Mouse (Mus musculus): Measurements from ENCODE around the gene Etfbkmt.
"Not testable (repeated sequence)": the region's sequence is repeated elsewhere in the genome, so short reads cannot be mapped to it uniquely, and the experiment has no call there.

Etfbkmt gene

DNA sequence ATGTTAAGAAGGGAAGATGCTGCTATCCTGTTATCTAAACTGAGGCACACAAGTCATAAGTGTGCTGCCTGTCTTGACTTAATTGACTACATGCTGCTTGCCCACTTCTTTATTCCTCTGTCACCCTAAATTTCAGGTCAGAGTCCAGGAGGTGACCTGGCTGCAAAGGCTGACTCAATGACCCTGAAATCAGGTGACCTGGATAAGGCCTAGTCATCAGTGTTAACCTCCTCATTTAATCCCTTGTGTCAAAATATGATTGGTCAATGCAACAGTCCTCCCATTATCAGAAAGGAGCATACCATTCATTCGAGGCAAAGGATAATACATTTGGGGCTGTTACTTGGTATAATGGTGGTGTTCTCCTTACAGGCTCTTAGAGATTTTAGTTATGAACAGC, at the start of gene Etfbkmt:
Gene Etfbkmt, plus strand, starts transcription at position 379 of the 400 bp plus-strand sequence.
- DNase-seq (ENCODE audit: low read depth, low spot score), result no peak

DNA sequence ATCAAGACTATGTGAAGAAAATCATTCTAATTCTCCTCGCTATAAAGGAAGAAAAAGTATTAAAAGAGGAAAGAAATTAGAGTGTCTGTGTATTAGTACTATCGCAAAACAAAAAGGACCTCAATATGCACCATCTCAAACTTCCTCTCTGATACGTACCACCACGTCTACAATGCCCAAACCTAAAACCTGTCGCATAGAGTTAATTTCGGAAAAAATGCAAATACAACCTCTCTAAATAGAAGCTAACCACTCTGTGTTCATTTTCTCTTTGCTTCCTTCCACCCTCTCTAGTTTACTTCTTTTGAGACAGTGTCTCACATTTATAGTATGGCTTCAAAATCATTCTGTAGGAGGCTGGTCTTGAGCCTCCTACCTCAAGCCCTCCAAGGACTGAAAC, 47.2 kb upstream of the Etfbkmt start:
- DNase-seq (ENCODE audit: low read depth, low spot score), result no peak

DNA sequence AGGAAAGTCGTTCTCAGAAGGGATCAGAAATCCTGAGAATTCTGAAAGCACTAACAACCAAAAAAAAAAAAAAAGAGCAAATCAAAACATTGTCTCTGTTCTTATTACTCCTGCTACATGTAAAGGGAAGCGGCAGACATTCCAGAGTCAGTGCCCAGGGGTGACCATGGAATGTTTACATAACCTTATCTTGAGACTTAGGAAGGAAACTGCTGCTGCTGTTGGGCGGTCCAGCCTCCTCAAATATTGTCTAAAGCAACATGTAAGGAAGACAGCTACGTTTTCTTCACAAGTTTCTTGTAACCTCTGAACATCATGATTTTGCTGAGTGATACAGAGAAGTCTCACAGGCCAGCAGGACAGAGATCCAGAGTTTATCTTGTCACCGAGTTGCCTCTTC, 46.2 kb upstream of the Etfbkmt start:
- no peak for DNase-seq (ENCODE audit: low read depth, low spot score)

DNA sequence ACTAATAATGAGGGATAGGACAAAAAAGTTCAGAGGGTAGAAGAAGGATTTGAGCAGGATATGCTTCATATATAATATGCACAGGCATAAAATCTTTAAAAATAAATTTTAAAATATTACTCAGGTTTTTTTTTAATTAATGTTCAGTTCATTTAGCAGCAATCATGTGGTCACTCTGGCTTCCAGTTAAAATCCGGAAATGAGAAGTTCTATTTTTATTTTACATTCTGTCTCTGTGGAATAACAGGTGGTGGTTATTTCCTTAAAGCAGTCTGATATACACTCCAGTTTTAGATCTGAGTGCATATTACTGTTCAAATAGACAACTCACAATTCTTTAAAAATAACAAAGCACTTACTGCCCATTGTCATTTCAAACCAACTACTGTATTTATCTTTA, 45.1 kb upstream of the Etfbkmt start:
- DNase-seq (ENCODE audit: low read depth, low spot score), result no peak

DNA sequence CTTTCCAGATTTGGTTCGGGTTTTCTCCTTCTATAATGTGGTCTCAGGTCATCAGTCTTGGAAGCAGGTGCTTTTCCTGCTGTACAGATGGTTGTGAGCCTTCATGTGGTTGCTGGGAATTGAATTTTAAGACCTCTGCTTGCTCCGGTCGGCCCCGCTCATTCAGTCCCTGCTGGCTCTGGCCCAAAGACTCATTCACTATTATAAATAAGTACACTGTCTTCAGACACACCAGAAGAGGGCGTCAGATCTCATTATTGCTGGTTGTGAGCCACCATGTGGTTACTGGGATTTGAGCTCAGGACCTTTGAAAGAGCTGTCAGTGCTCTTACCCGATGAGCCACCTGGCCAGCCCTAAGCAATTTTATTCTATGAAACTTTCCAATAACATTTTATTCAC, 44.3 kb upstream of the Etfbkmt start:
- DNase-seq (ENCODE audit: low read depth, low spot score), result no peak

DNA sequence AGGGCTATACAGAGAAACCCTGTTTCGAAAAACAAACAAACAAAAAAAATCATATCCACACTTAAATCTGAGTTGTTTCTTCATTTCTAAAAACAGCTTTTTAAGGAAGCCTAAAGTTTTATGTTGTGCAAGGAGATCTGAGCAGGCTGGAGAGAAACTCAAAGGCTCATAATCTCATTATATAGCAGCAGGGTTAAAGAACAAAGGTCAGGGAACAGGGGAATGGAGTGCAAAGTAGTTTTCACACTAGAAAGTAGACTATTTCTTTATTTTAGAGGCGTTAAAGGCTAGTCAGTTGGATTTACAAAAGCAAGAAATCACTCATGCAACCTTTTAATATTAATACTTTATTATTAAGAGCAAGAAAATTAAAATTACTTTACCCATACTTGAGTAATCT, 43.4 kb upstream of the Etfbkmt start:
- no peak for DNase-seq (ENCODE audit: low read depth, low spot score)

DNA sequence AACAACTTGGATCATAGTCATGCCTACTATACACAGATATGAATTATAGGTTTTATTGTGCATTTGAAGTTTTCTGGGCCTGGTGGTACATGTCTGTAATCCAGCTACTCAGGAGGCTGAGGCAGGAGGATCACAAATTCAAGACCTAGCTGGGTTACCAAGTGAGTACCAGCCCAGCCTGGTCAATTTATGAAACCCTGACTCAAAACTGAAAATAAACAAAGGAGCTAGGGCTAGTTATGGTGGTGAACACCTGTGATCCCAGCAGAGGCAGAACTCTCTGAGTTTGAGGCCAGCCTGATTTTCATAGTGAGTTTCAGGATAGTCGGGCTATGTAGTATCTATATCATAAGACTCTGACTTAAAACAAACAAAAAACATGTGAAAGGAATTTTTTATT, 42.4 kb upstream of the Etfbkmt start:
- no peak for DNase-seq (ENCODE audit: low read depth, low spot score)

DNA sequence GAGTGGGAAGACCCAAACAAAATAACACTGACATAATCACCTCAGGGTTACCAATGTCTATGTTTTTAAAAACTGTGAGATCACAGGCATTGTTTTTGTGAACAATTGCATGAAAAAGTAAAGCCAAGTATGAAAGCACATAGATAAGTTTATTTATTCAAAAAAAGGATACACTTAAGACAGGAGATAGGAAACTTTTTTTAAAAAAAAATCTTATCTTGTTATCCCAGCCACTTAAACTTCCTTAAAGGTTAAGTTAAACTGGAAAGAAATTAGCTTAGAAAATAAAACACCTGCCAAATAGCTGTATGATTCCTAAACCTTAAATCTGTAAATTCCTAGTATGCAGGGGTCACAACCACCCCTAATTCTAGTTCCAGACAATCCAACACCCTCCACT, 40.7 kb upstream of the Etfbkmt start:
- no peak for DNase-seq (ENCODE audit: low read depth, low spot score)

DNA sequence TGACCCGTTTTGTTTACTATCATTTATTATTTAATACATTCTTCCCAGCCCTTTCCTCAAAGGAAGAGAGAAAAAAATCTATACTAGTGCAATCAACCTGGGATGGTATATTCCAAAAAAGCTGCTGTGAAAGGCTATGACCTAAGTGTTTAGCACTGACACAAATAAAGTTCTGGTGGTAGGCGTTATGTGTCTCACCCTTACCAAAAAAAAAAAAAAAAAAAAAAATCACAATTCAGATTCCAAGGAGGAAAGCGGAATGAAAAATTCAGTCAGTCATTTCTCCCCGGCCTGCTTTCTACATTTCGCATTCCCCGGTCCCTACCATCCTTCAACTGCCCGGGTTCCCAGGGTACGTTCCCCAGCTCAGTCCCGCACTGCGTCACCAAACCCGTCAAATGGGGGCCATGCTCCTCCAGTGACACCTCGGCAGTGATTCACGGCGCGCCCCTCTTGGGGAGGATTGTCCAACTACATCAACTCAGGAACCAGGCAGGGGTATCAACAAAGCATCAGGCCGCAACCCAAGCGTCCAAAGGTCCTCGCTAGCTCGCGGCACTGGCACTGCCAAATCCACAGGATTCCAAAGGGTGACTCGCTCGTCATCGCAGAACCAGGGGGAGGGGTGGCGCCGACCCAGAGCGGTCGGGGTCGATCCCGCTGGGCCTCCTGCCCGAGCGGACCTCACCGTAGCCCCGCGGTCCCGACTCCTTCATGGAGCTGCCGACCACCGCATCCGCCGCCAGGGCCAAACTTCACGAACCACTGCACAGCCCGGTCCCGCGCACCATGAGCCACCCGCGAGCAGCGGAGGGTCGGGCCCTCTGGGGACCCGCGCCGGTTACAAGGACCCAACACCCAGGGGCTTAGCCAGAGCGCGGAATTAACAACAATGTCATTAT, 39.2 kb upstream of the Etfbkmt start:
- DNase-seq (ENCODE audit: low read depth, low spot score), result peak; percentile 5

DNA sequence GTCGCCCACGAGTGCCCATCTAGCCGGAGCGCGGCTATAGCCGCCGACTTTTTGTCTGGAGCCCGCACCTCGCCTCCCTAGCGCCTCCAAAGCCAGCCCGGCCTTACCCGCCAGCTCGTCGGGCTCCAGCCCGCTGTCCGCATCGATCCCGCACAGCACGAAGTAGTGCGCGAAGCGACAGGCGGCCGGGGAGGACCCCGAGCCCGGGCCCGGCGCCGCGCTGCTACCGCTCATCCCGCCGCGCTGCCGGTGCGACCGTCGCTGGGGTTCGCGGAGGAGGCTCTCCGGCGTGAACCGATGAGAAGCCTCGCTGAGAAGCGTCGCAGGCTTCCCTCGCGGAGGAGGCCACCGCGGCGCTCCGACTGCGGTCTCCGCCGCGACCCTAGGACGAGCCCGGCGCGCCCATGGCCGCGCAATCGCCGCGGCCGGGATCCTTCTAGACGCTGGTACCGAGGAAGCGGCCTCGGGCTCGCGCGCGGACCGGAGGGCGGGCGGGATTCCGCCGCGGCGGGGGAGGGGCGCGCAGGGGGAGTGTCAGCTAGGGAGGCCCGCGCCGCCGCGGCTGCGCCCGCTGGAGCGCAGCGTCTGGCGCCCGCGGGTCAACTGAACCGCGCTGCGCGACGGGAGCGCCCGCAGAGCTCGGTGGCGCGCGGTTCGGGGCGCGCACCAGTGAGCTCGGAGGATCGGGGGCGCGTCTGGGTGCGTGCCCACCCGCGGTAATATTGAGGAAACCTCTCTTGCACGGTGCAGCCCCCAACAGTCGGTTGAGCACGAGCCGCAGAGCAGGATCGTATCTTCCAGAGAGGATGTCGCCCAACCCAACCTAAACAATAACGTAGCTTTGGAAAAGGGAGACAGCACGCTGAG, 38.3 kb upstream of the Etfbkmt start, which contains the start of gene Dennd5b:
Gene Dennd5b, minus strand, starts transcription at position 605 of the 867 bp plus-strand sequence.
- DNase-seq (ENCODE audit: low read depth, low spot score), result peak; percentile 41

DNA sequence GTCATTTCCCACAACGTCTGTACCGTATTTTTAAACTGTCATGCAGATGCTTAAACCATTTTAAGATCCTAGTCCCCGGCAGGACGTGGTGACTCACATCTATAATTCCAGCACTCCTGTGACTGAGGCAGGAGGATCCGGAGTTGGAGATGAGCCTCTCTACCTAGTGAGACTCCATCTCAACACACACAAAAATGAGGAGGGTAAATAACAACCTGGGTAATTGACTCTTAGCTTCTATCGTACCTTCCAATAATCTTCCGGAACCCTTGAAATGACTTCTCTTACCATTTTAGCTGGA, 37.8 kb upstream of the Etfbkmt start:
- no peak for DNase-seq (ENCODE audit: low read depth, low spot score)

DNA sequence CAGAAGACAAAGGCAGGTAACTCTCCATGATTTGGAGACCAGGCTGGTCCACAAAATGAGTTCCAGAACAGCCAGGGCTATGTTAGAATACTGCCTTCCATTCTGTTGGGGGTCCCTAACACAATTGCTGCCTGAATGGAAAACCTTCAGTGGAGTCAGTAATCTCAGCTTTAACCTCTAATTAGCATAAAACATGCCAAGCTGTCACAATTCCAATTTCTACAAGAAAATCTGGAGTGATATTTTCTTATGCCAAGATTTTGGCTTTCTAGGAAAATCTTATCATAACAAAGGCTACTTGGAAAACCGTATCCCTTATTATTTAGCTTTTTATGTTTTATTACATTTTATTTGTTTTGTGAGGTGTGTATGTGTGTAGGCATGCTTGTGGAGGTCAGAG, 36.2 kb upstream of the Etfbkmt start:
- DNase-seq (ENCODE audit: low read depth, low spot score), result no peak

DNA sequence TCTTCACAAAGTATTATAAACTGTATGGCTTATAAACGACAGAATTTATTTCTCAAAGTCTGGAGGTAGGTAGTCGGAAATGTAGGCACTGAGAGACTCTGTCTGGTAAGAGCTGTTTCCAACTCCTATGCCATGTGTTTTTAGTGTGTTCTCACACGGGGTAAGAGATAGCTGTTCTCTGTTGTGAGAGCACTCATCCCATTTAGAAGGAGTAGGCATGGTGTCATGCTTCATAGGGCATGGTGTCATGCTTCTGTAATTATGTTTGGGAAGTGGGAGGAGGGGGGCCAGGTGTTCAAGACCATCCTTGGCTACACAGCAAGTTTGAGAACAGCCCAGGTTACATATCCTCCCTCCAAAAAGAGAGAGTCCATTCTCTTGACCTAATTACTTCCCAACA, 32.0 kb upstream of the Etfbkmt start:
- DNase-seq (ENCODE audit: low read depth, low spot score), result no peak

DNA sequence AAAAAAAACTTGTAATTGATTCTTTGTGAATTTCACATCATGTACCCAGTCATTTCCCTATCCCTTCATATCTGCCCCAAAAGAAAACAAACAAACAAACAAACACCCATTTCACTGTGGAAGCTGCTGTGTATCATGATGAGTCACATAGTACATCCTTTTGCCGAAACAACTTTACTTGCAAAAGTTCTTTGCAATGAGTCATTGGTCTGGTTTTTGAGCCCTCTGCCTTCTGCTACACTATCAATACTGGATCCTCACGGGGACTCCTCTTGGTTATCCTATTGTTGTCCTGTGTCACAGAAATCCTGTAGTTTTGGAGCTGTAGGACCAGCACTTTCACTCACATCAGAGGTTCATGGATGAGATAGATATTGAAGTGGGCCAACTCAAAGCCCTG, 30.7 kb upstream of the Etfbkmt start:
- no peak for DNase-seq (ENCODE audit: low read depth, low spot score)

DNA sequence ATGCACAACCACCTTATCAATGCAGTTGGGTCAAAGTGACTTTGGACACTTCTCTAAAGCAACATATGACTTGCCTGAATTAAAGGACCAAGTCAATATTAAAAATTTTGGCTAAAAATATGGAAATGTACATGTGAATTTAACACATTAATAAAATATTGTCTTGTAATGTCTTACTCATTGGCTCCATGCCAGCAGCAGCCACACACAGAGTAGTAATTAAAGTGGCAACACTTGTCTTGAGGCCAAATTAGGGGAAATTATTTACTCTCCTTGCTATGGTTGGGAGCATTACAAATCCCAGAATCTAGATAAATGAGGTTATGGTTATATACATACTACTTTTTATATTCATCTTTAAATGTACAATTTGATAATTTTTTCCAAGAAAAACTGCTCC, 22.7 kb upstream of the Etfbkmt start:
- DNase-seq (ENCODE audit: low read depth, low spot score), result no peak

DNA sequence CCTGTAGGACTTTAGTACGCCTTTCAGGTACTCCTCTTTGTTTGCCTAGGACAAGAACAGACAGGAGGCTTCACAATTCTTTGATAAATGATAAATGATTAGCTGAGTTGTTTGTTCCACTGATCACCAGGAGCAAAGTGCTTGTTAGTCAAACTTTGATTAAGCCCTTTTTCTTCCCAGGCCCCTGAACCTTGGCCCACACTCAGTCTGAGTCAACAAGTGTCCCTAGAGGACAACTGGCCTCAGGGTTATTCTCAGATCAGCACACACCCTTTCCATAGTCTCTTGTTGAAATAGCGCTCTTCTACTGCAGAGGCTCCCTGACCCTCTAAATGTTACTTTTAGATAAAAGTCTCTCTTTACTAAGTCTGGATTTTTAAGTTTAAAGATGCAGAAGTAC, 20.7 kb upstream of the Etfbkmt start:
- no peak for DNase-seq (ENCODE audit: low read depth, low spot score)

DNA sequence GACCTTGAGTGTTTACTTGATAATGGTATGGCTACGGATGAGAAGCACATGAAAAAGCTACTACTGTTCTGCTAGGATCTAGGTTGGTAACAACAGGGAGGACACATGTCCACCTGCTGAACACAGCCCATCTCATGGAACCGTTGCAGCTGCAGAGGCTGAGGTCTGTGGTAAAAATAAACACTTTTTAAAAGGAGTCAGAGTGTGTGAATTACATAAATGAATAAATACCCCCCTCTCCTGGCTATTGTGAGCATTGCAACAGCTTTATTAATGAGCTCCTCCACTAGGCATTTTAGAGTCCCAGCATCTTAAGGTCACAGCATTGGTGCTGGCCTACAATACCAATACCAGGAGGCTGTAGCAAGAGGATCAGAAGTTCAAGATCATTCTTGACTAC, 19.8 kb upstream of the Etfbkmt start:
- DNase-seq (ENCODE audit: low read depth, low spot score), result peak; percentile 74

DNA sequence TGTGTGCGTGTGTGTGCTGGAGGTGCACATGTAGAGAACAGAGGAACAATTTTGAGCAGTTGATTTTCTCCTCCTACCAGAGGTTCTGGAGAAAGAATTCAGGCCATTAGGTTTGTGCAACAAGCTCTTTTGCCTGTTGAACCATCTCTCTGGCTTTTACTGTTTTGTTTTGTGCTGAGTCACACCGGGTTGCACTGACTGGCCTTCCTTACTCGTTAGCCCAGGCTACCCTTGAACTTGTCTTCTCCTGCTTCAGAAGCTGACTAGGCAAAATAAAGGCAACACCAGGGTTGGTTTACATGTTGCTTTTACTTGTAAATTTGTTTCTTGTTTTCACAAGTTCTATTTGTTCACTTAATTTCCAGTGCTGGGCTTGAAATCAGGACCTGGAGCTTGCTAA, 16.6 kb upstream of the Etfbkmt start:
- no peak for DNase-seq (ENCODE audit: low read depth, low spot score)

DNA sequence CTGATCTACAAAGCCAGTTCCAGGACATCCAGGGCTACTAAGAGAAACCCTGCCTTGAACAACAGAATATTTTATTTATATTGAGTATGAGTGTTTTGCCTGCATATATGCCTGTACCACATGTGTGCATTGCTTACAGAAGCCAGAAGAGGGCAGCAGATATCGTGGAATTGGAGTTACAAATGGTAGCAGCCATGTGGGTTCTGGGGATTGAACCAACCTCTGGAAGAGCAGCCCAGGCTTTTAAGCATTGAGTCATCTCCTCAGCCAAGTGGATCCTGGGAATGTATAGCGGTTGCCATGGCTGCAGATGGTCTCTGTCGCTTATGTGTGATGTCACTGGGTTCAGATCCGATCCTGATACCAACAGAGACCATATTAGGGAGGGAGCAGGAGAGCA, 13.0 kb upstream of the Etfbkmt start:
- DNase-seq (ENCODE audit: low read depth, low spot score), result peak; percentile 79

DNA sequence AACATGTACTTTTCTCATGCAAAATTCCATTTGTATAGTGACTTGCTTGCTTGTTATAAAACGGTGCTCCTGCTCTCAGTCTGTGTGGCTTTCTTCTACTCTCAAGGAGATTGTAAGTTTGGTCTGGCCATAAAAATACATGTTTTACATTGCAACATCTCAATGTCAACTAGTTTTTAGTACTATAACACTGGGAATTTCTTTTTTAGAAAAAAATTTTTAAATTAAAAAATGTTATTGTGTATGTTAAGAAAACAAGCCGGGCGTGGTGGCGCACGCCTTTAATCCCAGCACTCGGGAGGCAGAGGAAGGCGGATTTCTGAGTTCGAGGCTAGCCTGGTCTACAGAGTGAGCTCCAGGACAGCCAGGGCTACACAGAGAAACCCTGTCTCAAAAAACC, 9.8 kb upstream of the Etfbkmt start, which contains the start of gene Gm10203:
Gene Gm10203, plus strand, starts transcription at position 301 of the 400 bp plus-strand sequence.
- not testable (repeated sequence) for DNase-seq (ENCODE audit: low read depth, low spot score)

DNA sequence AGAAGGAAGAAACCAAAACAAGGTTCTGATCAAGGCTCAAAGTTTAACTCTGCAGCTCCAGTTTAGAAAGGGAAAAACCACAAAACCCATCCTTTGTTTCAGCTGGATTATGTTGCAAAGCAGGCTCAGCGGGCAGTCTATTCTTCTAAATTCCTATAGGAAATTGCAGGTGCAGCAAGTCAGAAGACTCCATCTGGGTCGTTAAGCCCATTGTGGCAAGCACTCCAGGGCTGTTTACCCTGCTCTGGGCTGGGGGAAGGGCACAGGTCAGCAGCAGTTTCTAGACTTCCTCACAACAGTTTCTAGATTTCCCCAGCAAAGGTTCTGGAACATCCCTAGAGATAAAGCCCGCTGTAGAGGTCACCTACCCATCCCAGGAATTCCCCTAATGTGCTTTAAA, 8.5 kb upstream of the Etfbkmt start:
- no peak for DNase-seq (ENCODE audit: low read depth, low spot score)

DNA sequence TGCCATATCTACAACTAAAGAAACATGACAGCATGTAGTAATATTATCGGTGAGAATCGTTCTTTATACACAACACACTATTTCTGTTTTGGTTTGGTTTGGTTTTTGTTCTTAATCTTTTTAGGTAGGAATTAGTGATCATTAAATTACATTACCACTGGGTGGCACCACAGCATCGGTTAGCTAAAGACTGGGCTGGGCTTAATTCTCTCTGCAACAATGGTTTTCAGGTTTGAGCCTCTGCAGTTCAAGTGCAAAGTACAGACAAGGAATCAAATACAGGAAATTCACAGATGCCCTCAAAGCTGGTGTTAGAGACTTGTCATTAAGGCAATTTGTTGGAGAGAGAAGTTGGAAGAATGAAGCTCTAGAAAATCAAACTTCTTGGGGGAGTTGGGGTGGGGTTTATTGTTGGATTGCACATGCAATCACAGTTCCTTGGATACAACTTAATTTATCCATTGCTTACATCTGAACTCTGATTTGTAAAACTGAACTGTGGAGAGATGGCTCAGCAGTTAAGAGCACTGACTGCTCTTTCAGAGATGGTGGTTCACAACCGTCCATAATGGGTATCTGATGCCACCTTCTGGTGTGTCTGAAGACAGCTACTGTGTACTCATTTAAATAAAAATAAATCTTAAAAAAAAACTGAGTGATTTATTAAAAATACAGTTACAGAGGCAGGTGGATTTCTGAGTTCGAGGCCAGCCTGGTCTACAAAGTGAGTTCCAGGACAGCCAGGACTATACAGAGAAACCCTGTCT, 7.2 kb upstream of the Etfbkmt start:
- peak; percentile 89 for DNase-seq (ENCODE audit: low read depth, low spot score)

All from CD4-positive, CD25-positive, alpha-beta regulatory T cell, adult 2 months (primary cell).